Mouse (Mus musculus) liver, embryonic 16.5 days (tissue): ENCODE measurements at regions not wholly inside any gene's neighbourhood (a gene's known extent, or its start where the extent isn't known, plus 50 kb on each side); places are given as distances from the start of the nearest gene placed in this dataset.

Source experiments
- ATAC-seq: fragments of 200-750 bp; cut with Nextera tagmentation; 2 replicates; pipeline ENCODE4 v1.8.0; 2017; ENCODE audit warnings: low read depth, mild to moderate bottlenecking, moderate number of reproducible peaks, moderate library complexity
- H3K27ac ChIP-seq: fragments of 300-500 bp; sonication (generic); 2 replicates; pipeline ENCODE4 v1.5.1; 2014; ENCODE audit warnings: mild to moderate bottlenecking, low read length
- H3K27me3 ChIP-seq: fragments of 300-500 bp; sonication (generic); 2 replicates; pipeline ENCODE4 v1.6.1; 2014; ENCODE audit warnings: low read depth, low read length, mixed read lengths; ENCODE audit not compliant: control insufficient read depth, insufficient read depth
- H3K36me3 ChIP-seq: fragments of 300-500 bp; sonication (generic); 2 replicates; pipeline ENCODE4 v1.6.1; 2014; ENCODE audit warnings: mild to moderate bottlenecking; ENCODE audit not compliant: control insufficient read depth, insufficient read depth
- H3K4me1 ChIP-seq: fragments of 300-500 bp; sonication (generic); 2 replicates; pipeline ENCODE4 v1.6.1; 2014; ENCODE audit warnings: low read depth, low read length, mixed read lengths; ENCODE audit not compliant: control insufficient read depth
- H3K4me2 ChIP-seq: fragments of 300-500 bp; sonication (generic); 2 replicates; pipeline ENCODE4 v1.6.1; 2014; ENCODE audit warnings: low read depth, low read length, mixed read lengths
- H3K4me3 ChIP-seq: fragments of 300-500 bp; sonication (generic); 2 replicates; pipeline ENCODE4 v1.5.1; 2014; ENCODE audit warnings: low read depth, mild to moderate bottlenecking, low read length
- H3K9ac ChIP-seq: fragments of 300-500 bp; sonication (generic); 2 replicates; pipeline ENCODE4 v1.6.1; 2014; ENCODE audit warnings: low read depth, low read length
- H3K9me3 ChIP-seq: fragments of 300-500 bp; sonication (generic); replicated peaks from 2 replicates; pipeline ENCODE4 v1.6.1; 2016; ENCODE audit warnings: low read length; ENCODE audit not compliant: control insufficient read depth
- WGBS: fragments of 180-500 bp; shearing (Covaris S2); extraction: QIAGEN DNeasy Blood & Tissue Kit; methylation state at CpG from one replicate; pipeline ENCODE4 v1.1.7; 2014; ENCODE audit not compliant: insufficient replicate concordance; 5-methylcytosine and 5-hydroxymethylcytosine counted together

DNA sequence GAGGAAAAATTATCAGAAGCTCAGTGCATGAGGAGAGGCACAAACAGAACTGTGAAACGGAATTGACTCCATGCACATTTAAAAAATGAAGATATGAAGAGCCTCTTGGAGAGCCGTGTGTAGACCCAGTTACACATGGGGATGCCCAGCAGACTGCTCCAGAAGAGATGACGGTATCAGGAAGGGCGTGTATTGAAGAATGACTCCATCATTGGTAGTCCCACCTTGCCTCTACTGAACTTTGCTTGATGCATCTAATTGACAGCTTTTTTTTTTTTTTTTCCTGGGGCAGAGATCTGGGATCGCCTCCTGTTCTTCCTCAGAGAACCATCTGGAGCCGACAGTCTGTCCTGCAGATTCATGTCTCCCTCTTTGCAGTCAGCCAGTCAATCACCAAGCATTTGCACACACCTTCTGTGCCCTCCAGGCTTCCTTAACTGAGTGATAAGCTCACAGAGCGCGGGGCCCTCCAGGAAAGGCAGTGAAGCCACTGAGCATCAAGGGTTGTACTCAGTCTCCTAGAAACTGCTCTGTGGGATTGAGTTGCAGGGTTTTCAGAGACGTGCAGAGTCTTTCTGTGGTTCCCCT lies 57.6 kb upstream of the D1Pas1 start:
- ATAC-seq: no peak
- 54% methylated on average over 9 of the region's 9 CpGs for WGBS
- Histone ChIP-seq H3K36me3 (no peaks in the 10 kb centered on the region), H3K9ac (no peak overlapping the region), H3K27me3 (no peaks in the 10 kb centered on the region), H3K4me2 (no peak overlapping the region), H3K4me3 (no peak overlapping the region), H3K27ac (no peak overlapping the region), H3K4me1 (no peaks in the 10 kb centered on the region), H3K9me3 (no peaks in the 10 kb centered on the region; the same call in 1 of the 2 replicates)

GRCm38 (mm10) chr1:186909073-186909472 lies 58.1 kb upstream of the D1Pas1 start:
- Histone ChIP-seq H3K27me3 (no peaks in the 10 kb centered on the region), H3K9ac (no peak overlapping the region), H3K9me3 (no peaks in the 10 kb centered on the region; the same call in 1 of the 2 replicates), H3K4me2 (no peak overlapping the region), H3K36me3 (no peaks in the 10 kb centered on the region), H3K4me1 (no peaks in the 10 kb centered on the region), H3K27ac (no peak overlapping the region), H3K4me3 (no peak overlapping the region)
- no peak for ATAC-seq
- WGBS: 72% methylated on average over 9 of the region's 9 CpGs

DNA sequence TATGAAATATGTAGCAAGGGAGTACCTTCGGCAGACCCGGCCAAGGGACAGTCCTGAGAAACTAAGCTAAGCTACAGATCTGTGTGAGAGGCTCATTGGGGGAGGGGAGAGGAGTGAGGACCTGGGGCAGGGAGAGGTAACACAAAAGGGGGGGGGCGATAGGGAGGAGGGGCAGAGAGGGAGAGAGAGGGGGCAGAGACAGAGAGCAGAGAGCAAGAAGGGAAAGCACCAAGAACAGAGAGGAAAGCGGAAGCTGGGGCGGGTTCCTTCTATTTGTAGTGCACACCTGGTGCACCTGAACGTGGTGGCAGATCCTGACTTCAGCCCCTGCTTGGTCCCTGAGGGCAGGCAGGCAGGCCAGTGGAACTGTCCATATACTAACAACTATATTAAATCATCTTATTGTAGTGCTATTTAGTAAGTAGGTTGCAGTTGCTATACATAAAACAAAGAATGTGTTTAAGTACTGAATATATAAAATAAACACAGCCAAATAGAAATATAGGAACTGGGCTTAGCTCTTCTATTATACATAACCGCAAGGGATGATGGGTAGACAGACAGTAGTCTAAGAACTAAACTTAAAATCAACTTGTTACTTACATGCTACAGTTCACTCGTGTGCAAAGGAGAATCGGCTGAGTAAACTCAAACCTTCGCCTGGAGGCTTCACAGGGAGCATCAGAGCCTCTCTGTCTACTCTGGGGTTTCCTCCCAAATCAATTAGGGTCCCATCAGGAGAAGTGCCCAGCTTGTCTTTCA lies 59.6 kb upstream of the D1Pas1 start:
- Histone ChIP-seq H3K9ac (no peak overlapping the region), H3K27ac (no peak overlapping the region), H3K27me3 (no peaks in the 10 kb centered on the region), H3K4me3 (no peak overlapping the region), H3K4me2 (no peak overlapping the region), H3K4me1 (no peaks in the 10 kb centered on the region), H3K36me3 (no peaks in the 10 kb centered on the region), H3K9me3 (no peaks in the 10 kb centered on the region; the same call in 1 of the 2 replicates)
- 61% methylated on average over 10 of the region's 10 CpGs for WGBS
- ATAC-seq: no peak

DNA sequence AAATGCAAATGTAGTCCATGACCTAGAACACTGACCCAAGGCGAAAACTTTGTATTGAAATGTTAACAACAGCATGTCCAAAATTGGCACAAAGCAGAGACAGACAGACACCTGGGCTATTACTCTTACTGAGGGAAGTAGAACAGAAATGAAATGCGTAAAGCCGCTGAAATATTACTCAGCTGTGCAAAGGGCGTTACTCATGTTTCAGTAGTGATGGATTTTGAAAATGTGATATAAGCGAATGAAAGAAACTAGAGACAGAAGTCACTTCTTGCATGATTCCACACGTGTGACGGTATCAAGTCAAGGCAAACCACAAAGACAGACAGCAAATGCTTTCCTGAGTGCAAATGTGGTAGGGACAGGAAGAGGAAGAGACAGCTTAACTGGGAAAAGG lies 61.3 kb upstream of the D1Pas1 start:
- ATAC-seq: no peak
- no peak overlapping the region for H3K27ac ChIP-seq
- H3K36me3 ChIP-seq: no peaks in the 10 kb centered on the region
- WGBS: 57% methylated on average over 7 of the region's 7 CpGs
- no peak overlapping the region for H3K9ac ChIP-seq
- H3K27me3 ChIP-seq: no peaks in the 10 kb centered on the region
- no peak overlapping the region for H3K4me2 ChIP-seq
- H3K9me3 ChIP-seq: no peaks in the 10 kb centered on the region; the same call in 1 of the 2 replicates
- H3K4me1 ChIP-seq: no peaks in the 10 kb centered on the region
- H3K4me3 ChIP-seq: no peak overlapping the region

- Histone ChIP-seq H3K27ac (no peak overlapping the region), H3K4me2 (no peak overlapping the region), H3K27me3 (no peaks in the 10 kb centered on the region), H3K36me3 (no peaks in the 10 kb centered on the region), H3K4me1 (no peaks in the 10 kb centered on the region), H3K9ac (no peak overlapping the region), H3K4me3 (no peak overlapping the region), H3K9me3 (no peaks in the 10 kb centered on the region)
- WGBS: 66% methylated on average over 6 of the region's 6 CpGs
- ATAC-seq: no peak
Observed at GRCm38 (mm10) chr1:186901548-186901947, 65.7 kb upstream of the D1Pas1 start.

- H3K36me3 ChIP-seq: no peaks in the 10 kb centered on the region
- 62% methylated on average over 8 of the region's 8 CpGs for WGBS
- no peak for ATAC-seq
Observed at GRCm38 (mm10) chr1:186898203-186898602, 69.0 kb upstream of the D1Pas1 start.

DNA sequence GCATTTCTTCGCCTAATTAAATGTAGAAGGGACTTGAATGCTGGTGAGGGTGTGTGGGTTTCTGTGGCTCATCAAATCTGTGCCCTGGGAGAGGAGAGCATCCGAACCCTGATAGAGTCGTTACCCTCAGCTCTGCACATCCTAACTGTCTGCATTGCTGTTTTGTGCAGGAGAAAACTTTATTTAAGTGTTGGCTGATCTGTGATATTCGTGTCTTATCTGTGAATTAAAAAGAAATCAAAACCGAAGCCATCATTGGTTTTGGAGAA lies 77.7 kb upstream of the D1Pas1 start:
- Histone ChIP-seq H3K27ac (no peak overlapping the region), H3K9me3 (no peaks in the 10 kb centered on the region), H3K36me3 (no peaks in the 10 kb centered on the region), H3K27me3 (no peaks in the 10 kb centered on the region), H3K4me1 (no peaks in the 10 kb centered on the region), H3K4me2 (no peak overlapping the region), H3K9ac (no peak overlapping the region), H3K4me3 (no peak overlapping the region)
- 45% methylated on average over 5 of the region's 5 CpGs for WGBS
- ATAC-seq: no peak

More at GRCm38 (mm10) chr1:186898203-186898602, 69.0 kb upstream of the D1Pas1 start:
- Histone ChIP-seq H3K4me1 (no peaks in the 10 kb centered on the region), H3K9ac (no peak overlapping the region), H3K4me3 (no peak overlapping the region), H3K27ac (no peak overlapping the region), H3K4me2 (no peak overlapping the region), H3K9me3 (no peaks in the 10 kb centered on the region), H3K27me3 (no peaks in the 10 kb centered on the region)

GRCm38 (mm10) chr1:186888767-186889583 lies 78.2 kb upstream of the D1Pas1 start:
- 64% methylated on average over 11 of the region's 11 CpGs for WGBS
- ATAC-seq: no peak
- H3K4me3 ChIP-seq: no peak overlapping the region

GRCm38 (mm10) chr1:186887127-186887526 lies 80.1 kb upstream of the D1Pas1 start:
- WGBS: 54% methylated on average over 3 of the region's 3 CpGs
- H3K27ac ChIP-seq: no peak overlapping the region
- no peaks in the 10 kb centered on the region for H3K9me3 ChIP-seq
- no peaks in the 10 kb centered on the region for H3K4me1 ChIP-seq
- no peak overlapping the region for H3K4me3 ChIP-seq
- no peak overlapping the region for H3K9ac ChIP-seq
- H3K4me2 ChIP-seq: no peak overlapping the region
- no peak for ATAC-seq
- no peaks in the 10 kb centered on the region for H3K36me3 ChIP-seq
- H3K27me3 ChIP-seq: no peaks in the 10 kb centered on the region

More at GRCm38 (mm10) chr1:186888767-186889583, 78.2 kb upstream of the D1Pas1 start:
- Histone ChIP-seq H3K36me3 (no peaks in the 10 kb centered on the region), H3K27me3 (no peaks in the 10 kb centered on the region), H3K4me1 (no peaks in the 10 kb centered on the region), H3K27ac (no peak overlapping the region), H3K9me3 (no peaks in the 10 kb centered on the region), H3K4me2 (no peak overlapping the region), H3K9ac (no peak overlapping the region)
